14 mouse cellular contexts compared by ENCODE assay signal in the genomic region with DNA sequence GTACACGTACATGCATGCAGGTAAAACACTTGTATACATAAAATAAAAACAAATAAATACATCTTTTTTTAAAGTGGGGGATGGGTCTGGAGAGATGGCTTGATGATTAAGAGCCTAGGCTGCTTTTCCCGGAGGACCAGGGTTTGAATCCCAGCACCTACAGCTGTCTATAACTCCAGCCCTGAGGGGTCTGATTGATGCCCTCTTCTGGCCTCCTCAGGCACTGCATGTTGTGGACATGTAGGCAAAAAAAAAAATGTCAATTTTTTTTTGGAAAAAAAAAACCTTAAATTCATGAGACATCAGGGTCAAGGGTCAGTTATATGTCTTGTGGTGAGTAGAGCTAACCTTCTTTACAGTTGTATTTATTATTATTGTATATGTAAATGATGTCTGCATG. TPM values are rescaled to one million over a fixed set of nuclear protein-coding genes. Genes with fewer than 3 reads are reported as not detected.
DNase-seq lines count a peak whose midpoint lies in the region; ATAC-seq and TF ChIP-seq lines count a peak whose summit lies in the region.
"Had no signal": no experiment of that assay in that cellular context is flagged by ENCODE, and none has a peak within 500 bp of the region (broad histone marks: within the 10 kb centered on the region; RNA-seq: fewer than 3 reads in every experiment).

No protein-coding gene starts in this region.

- H3K9ac ChIP-seq in hindbrain, embryonic 11.5 days (ENCODE audit: low read depth, low read length), result no peak overlapping the region
- H3K9ac ChIP-seq in hindbrain, embryonic 12.5 days, result no peak overlapping the region
- no peak overlapping the region for H3K9ac ChIP-seq in midbrain, embryonic 11.5 days (ENCODE audit: low read length)
- no peak overlapping the region for H3K9ac ChIP-seq in midbrain, embryonic 15.5 days
- H3K9ac ChIP-seq in MEL (ENCODE audit: control insufficient read depth, low read depth, low read length, poor library complexity, severe bottlenecking), result no peak overlapping the region

- no peak for TF ChIP-seq EP300 in MEL (IDR thresholded peaks at IDR 0.05; ENCODE audit: low read depth in 1 of 2, low read length in 2 of 2)

- 0 out of 2 replicates have a peak, but pooled peaks cover 2% of the 10 kb centered on the region for H3K4me1 ChIP-seq in hindbrain, embryonic 11.5 days (replicated peaks; ENCODE audit: control insufficient read depth, insufficient read depth, low read length)
- H3K4me1 ChIP-seq in hindbrain, embryonic 12.5 days, result peaks cover 12% of the 10 kb centered on the region
- H3K4me1 ChIP-seq in midbrain, embryonic 11.5 days (ENCODE audit: control insufficient read depth, insufficient read depth, low read length), result 0 out of 2 replicates have a peak, but pooled peaks cover 2% of the 10 kb centered on the region
- H3K4me1 ChIP-seq in midbrain, embryonic 15.5 days, result peaks cover 8% of the 10 kb centered on the region; the same call in 1 of the 2 replicates
- H3K4me1 ChIP-seq in MEL (ENCODE audit: control insufficient read depth in 1 of 2, insufficient read depth in 2 of 2, low read length in 2 of 2), result no peaks in the 10 kb centered on the region

- H3K4me2 ChIP-seq in hindbrain, embryonic 11.5 days (replicated peaks; ENCODE audit: low read depth, low read length), result no peak overlapping the region
- no peak overlapping the region for H3K4me2 ChIP-seq in hindbrain, embryonic 12.5 days (replicated peaks)
- no peak overlapping the region for H3K4me2 ChIP-seq in midbrain, embryonic 11.5 days
- no peak overlapping the region for H3K4me2 ChIP-seq in midbrain, embryonic 15.5 days

- H3K9me3 ChIP-seq in hindbrain, embryonic 11.5 days (ENCODE audit: control insufficient read depth, low read length), result no peaks in the 10 kb centered on the region
- H3K9me3 ChIP-seq in hindbrain, embryonic 12.5 days (replicated peaks), result no peaks in the 10 kb centered on the region
- H3K9me3 ChIP-seq in midbrain, embryonic 11.5 days (ENCODE audit: control insufficient read depth, low read length), result no peaks in the 10 kb centered on the region
- no peaks in the 10 kb centered on the region for H3K9me3 ChIP-seq in midbrain, embryonic 15.5 days
- no peaks in the 10 kb centered on the region for H3K9me3 ChIP-seq in MEL (replicated peaks; ENCODE audit: insufficient read depth, low read length)

- peak; percentile 41 to 50 (median 43) for TF ChIP-seq CTCF in MEL (IDR thresholded peaks at IDR 0.05 in 2 of 3, conservative IDR thresholded peaks at IDR 0.05 in 1 of 3; ENCODE audit: control insufficient read depth in 1 of 3, insufficient read depth in 1 of 3, low read depth in 2 of 3, low read length in 3 of 3, poor library complexity in 1 of 3, severe bottlenecking in 1 of 3)

- no peaks in the 10 kb centered on the region for H3K27me3 ChIP-seq in hindbrain, embryonic 11.5 days (ENCODE audit: control insufficient read depth, insufficient read depth, low read length)
- H3K27me3 ChIP-seq in hindbrain, embryonic 12.5 days, result no peaks in the 10 kb centered on the region
- no peaks in the 10 kb centered on the region for H3K27me3 ChIP-seq in midbrain, embryonic 11.5 days (ENCODE audit: control insufficient read depth, insufficient read depth, low read length)
- H3K27me3 ChIP-seq in midbrain, embryonic 15.5 days (replicated peaks), result no peaks in the 10 kb centered on the region
- no peaks in the 10 kb centered on the region for H3K27me3 ChIP-seq in MEL (ENCODE audit: control insufficient read depth in 1 of 2, insufficient read depth in 2 of 2, low read length in 2 of 2)
- H3K27me3 ChIP-seq in splenic B cell, adult 2 months (ENCODE audit: control insufficient read depth, insufficient read depth, low read length, poor library complexity, severe bottlenecking), result no peaks in the 10 kb centered on the region
- H3K27me3 ChIP-seq: Patski had no signal

- no peaks in the 10 kb centered on the region for H3K79me2 ChIP-seq in MEL (ENCODE audit: control insufficient read depth, insufficient read depth, low read length, poor library complexity)

- TF ChIP-seq RAD21 in MEL (IDR thresholded peaks at IDR 0.05; ENCODE audit: low read depth, low read length), result no peak

- DNase-seq in hindbrain, embryonic 11.5 days (ENCODE audit: low spot score), result peak; percentile 22
- peak; percentile 53 for DNase-seq in midbrain, embryonic 11.5 days (ENCODE audit: low spot score, missing footprints)
- DNase-seq in MEL (ENCODE audit: low read depth, low spot score), result peak; percentile 41
- peak; percentile 50 for DNase-seq in splenic B cell, adult 2 months (ENCODE audit: low read depth, low spot score)
- no peak for DNase-seq in frontal cortex, postnatal 10 days (ENCODE audit: low spot score in 2 of 2)
- DNase-seq in right cerebral cortex, postnatal 36 days (ENCODE audit: low spot score in 2 of 2), result no peak
- DNase-seq: embryo, embryonic 11 days; kidney, adult 18-20 months; lung, adult 18-20 months had no signal

- TF ChIP-seq POLR2A in MEL (IDR thresholded peaks at IDR 0.05; ENCODE audit: control insufficient read depth in 1 of 2, insufficient read depth in 1 of 2, low read depth in 1 of 2, low read length in 2 of 2, poor library complexity in 1 of 2), result no peak

- H3K27ac ChIP-seq in hindbrain, embryonic 11.5 days (ENCODE audit: low read depth, low read length), result no peak overlapping the region
- no peak overlapping the region for H3K27ac ChIP-seq in hindbrain, embryonic 12.5 days
- no peak overlapping the region for H3K27ac ChIP-seq in midbrain, embryonic 11.5 days (ENCODE audit: low read depth, low read length)
- H3K27ac ChIP-seq in midbrain, embryonic 15.5 days, result no peak overlapping the region
- H3K27ac ChIP-seq in MEL (ENCODE audit: control insufficient read depth, low read depth, low read length), result no peak overlapping the region

- no peak overlapping the region for H3K4me3 ChIP-seq in hindbrain, embryonic 11.5 days (ENCODE audit: low read depth, low read length)
- H3K4me3 ChIP-seq in hindbrain, embryonic 12.5 days, result no peak overlapping the region
- no peak overlapping the region for H3K4me3 ChIP-seq in midbrain, embryonic 11.5 days (ENCODE audit: low read depth, low read length)
- no peak overlapping the region for H3K4me3 ChIP-seq in midbrain, embryonic 15.5 days
- H3K4me3 ChIP-seq in MEL (ENCODE audit: control insufficient read depth in 1 of 2, insufficient read depth in 1 of 2, low read depth in 2 of 2, low read length in 2 of 2), result no peak overlapping the region
- H3K4me3 ChIP-seq: myocyte had no signal

- 91% methylated on average over 2 of the region's 2 CpGs for WGBS in hindbrain, embryonic 11.5 days
- WGBS in hindbrain, embryonic 12.5 days, result 100% methylated on average over 2 of the region's 2 CpGs
- WGBS in midbrain, embryonic 11.5 days, result 98% methylated on average over 2 of the region's 2 CpGs
- 95% methylated on average over 2 of the region's 2 CpGs for WGBS in midbrain, embryonic 15.5 days

- 0 out of 2 replicates have a peak, but pooled peaks cover 2% of the 10 kb centered on the region for H3K36me3 ChIP-seq in hindbrain, embryonic 11.5 days (ENCODE audit: control insufficient read depth, insufficient read depth, low read length)
- H3K36me3 ChIP-seq in hindbrain, embryonic 12.5 days, result peaks cover 26% of the 10 kb centered on the region
- H3K36me3 ChIP-seq in midbrain, embryonic 11.5 days (ENCODE audit: control insufficient read depth, insufficient read depth, low read length), result peaks cover 8% of the 10 kb centered on the region
- peaks cover 4% of the 10 kb centered on the region; the same call in 1 of the 2 replicates for H3K36me3 ChIP-seq in midbrain, embryonic 15.5 days (replicated peaks)
- H3K36me3 ChIP-seq in MEL (ENCODE audit: control insufficient read depth in 1 of 2, insufficient read depth in 2 of 2, low read length in 2 of 2), result peaks cover 0 to 49% of the 10 kb centered on the region in 2 experiments; a peak in 2 of 4 replicates
- 0 out of 2 replicates have a peak, but pooled peaks cover 5% of the 10 kb centered on the region for H3K36me3 ChIP-seq in splenic B cell, adult 2 months (ENCODE audit: control insufficient read depth, insufficient read depth, low read length, poor library complexity, severe bottlenecking)

- no peak for ATAC-seq in hindbrain, embryonic 11.5 days (ENCODE audit: low FRiP score)
- no peak for ATAC-seq in hindbrain, embryonic 12.5 days (ENCODE audit: low FRiP score)
- ATAC-seq in midbrain, embryonic 11.5 days (ENCODE audit: low FRiP score), result no peak
- ATAC-seq in midbrain, embryonic 15.5 days (replicated peaks), result no peak
- ATAC-seq: forebrain, embryonic 16.5 days; Patski had no signal

TF ChIP-seq in MEL, 35 proteins besides CTCF, POLR2A, EP300 and RAD21 (continues in another document):
- TF ChIP-seq SMC3 (IDR thresholded peaks at IDR 0.05; ENCODE audit: low read depth, low read length), result peak; percentile 26; the same call in 1 of the 2 replicates

RNA-seq across cellular contexts. Expression of a gene that starts 34.4 kb away (rescaled TPM):
- polyA plus RNA-seq in hindbrain, embryonic 11.5 days (2014; fragmentation: Nextera tagmentation; extraction: Ambion mirVana), result 4.0 and 5.4 TPM in 2 replicates
- polyA plus RNA-seq in hindbrain, embryonic 12.5 days (2016; fragmentation: Nextera tagmentation; extraction: Ambion mirVana), result 5.7 and 6.8 TPM in 2 replicates
- 4.1 TPM in 2 replicates for polyA plus RNA-seq in midbrain, embryonic 11.5 days (2014; fragmentation: Nextera tagmentation; extraction: Ambion mirVana)
- polyA plus RNA-seq in midbrain, embryonic 15.5 days (2015; fragmentation: Nextera tagmentation; extraction: Ambion mirVana), result 9.8 and 10.3 TPM in 2 replicates
- 0.69 and 0.72 TPM in 2 replicates for total RNA-seq in MEL (2012; rRNA removed)
- polyA plus RNA-seq in MEL (2012; ENCODE audit: insufficient read depth in 1 of 2, insufficient read length in 2 of 2, low read depth in 1 of 2, low replicate concordance in 2 of 2, missing spikeins in 1 of 2), result under 1 TPM in 1 of 2 experiments, not detected in 1; 0.65 TPM

RNA-seq across cellular contexts. Expression of a gene that starts 35.2 kb away (rescaled TPM):
- 49.5 and 54.4 TPM in 2 replicates for polyA plus RNA-seq in hindbrain, embryonic 11.5 days (2014; fragmentation: Nextera tagmentation; extraction: Ambion mirVana)
- polyA plus RNA-seq in hindbrain, embryonic 12.5 days (2016; fragmentation: Nextera tagmentation; extraction: Ambion mirVana), result 44.8 and 46.3 TPM in 2 replicates
- 62.9 and 63.9 TPM in 2 replicates for polyA plus RNA-seq in midbrain, embryonic 11.5 days (2014; fragmentation: Nextera tagmentation; extraction: Ambion mirVana)
- 30.7 and 31.2 TPM in 2 replicates for polyA plus RNA-seq in midbrain, embryonic 15.5 days (2015; fragmentation: Nextera tagmentation; extraction: Ambion mirVana)
- total RNA-seq in MEL (2012; rRNA removed), result 217 and 231 TPM in 2 replicates
- 100 to 1,000 TPM in 1 of 2 experiments, not detected in 1; 208 TPM for polyA plus RNA-seq in MEL (2012; ENCODE audit: insufficient read depth in 1 of 2, insufficient read length in 2 of 2, low read depth in 1 of 2, low replicate concordance in 2 of 2, missing spikeins in 1 of 2)

RNA-seq across cellular contexts. Expression of a gene that starts 43.7 kb away (rescaled TPM):
- polyA plus RNA-seq in hindbrain, embryonic 11.5 days (2014; fragmentation: Nextera tagmentation; extraction: Ambion mirVana), result not detected in 2 replicates
- polyA plus RNA-seq in hindbrain, embryonic 12.5 days (2016; fragmentation: Nextera tagmentation; extraction: Ambion mirVana), result not detected in 2 replicates
- not detected in 2 replicates for polyA plus RNA-seq in midbrain, embryonic 11.5 days (2014; fragmentation: Nextera tagmentation; extraction: Ambion mirVana)
- not detected in 2 replicates for polyA plus RNA-seq in midbrain, embryonic 15.5 days (2015; fragmentation: Nextera tagmentation; extraction: Ambion mirVana)
- 5.0 and 6.7 TPM in 2 replicates for total RNA-seq in MEL (2012; rRNA removed)
- polyA plus RNA-seq in MEL (2012; ENCODE audit: insufficient read depth in 1 of 2, insufficient read length in 2 of 2, low read depth in 1 of 2, low replicate concordance in 2 of 2, missing spikeins in 1 of 2), result 1 to 10 TPM in 1 of 2 experiments, not detected in 1; 4.4 TPM
- polyA plus RNA-seq: forebrain, embryonic 16.5 days; myocyte; Patski had no signal

Comparison
In these comparisons a context has a peak if more than half of its experiments do, and no peak if none do; other contexts are left out.
1. DNase-seq: peak in hindbrain, embryonic 11.5 days (single experiment), midbrain, embryonic 11.5 days (single experiment), MEL (single experiment) and splenic B cell, adult 2 months (single experiment); none in frontal cortex, postnatal 10 days (0 of 2) and right cerebral cortex, postnatal 36 days (0 of 2).